Mouse (Mus musculus): ENCODE data around the gene Hacl1. TPM values are rescaled to one million over a fixed set of nuclear protein-coding genes. Genes with fewer than 3 reads are reported as not detected.

Hacl1 gene
- total RNA-seq, 2 experiments from 2014 or later = 7.3 to 8.1 TPM

- no peak for DNase-seq
- intact Hi-C loops (cut with DNase I; ENCODE audit: low total_unique reads) = no loop called here
Observed at GRCm38 (mm10) chr14:31556526-31557260, 84.4 kb downstream of the Hacl1 start.

DNA sequence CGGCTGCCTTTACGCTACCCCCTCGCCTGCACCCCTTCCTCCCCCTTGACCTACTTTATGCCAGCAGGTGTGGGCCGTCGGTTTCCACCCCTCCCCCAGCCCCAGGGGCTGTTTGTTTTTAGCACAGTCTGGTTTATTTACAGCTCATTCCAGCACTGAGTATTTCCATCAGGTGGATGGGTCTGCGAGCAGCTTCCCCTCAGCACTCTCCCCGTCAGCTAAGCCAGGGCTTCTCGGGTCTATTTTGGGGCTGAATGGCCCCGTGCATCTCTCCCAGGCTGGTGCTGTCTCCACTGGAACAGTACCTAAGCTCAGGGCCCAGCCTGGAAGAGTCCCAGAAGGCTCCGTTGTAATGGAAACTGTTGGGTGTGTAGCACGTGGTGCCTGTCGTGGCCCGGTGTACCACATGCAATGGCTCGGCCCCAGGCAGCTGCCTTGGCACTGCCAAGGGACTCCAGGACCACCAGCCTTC, 85.1 kb downstream of the Hacl1 start:
- intact Hi-C loops (cut with DNase I; ENCODE audit: low total_unique reads) = no loop called here

GRCm38 (mm10) chr14:31555021-31555420, 86.1 kb downstream of the Hacl1 start:
- intact Hi-C loops (cut with DNase I; ENCODE audit: low total_unique reads) = no loop called here
- no peak for DNase-seq

More for the DNA sequence above, 85.1 kb downstream of the Hacl1 start:
- DNase-seq = peak; percentile 35

Other genes starting within 250 kb of the Hacl1 start
- 10 to 100 TPM; 50.8 to 56.6 TPM for gene Sh3bp5, start 205.2 kb downstream of the Hacl1 start, total RNA-seq (2021)
- 10 to 100 TPM; 11.1 to 14.8 TPM for gene Eaf1, start 146.9 kb downstream of the Hacl1 start, total RNA-seq (2021)
- 10 to 100 TPM in 1 of 2 experiments, 1 to 10 TPM in 1; 9.5 to 10.6 TPM for gene Mettl6, start 146.2 kb downstream of the Hacl1 start, total RNA-seq (2021)
- 1 to 10 TPM; 8.3 to 9.4 TPM for gene Colq, start 49.9 kb downstream of the Hacl1 start, total RNA-seq (2021)
- not detected for gene Gm49387, start 408 bp downstream of the Hacl1 start, total RNA-seq (2021)
- gene Btd, start 258 bp downstream of the Hacl1 start, total RNA-seq (2021) = 1 to 10 TPM; 7.0 to 7.4 TPM
- 10 to 100 TPM; 35.8 to 38.4 TPM for gene Ankrd28, start 189.4 kb upstream of the Hacl1 start, total RNA-seq (2021)